Mouse (Mus musculus): ENCODE results near the gene Trpt1. TPM values are rescaled to one million over a fixed set of nuclear protein-coding genes. Genes with fewer than 3 reads are reported as not detected.

Gene Trpt1
- 10.0 and 10.2 TPM in 2 replicates for polyA plus RNA-seq (2014; fragmentation: Nextera tagmentation; extraction: Ambion mirVana)

DNA sequence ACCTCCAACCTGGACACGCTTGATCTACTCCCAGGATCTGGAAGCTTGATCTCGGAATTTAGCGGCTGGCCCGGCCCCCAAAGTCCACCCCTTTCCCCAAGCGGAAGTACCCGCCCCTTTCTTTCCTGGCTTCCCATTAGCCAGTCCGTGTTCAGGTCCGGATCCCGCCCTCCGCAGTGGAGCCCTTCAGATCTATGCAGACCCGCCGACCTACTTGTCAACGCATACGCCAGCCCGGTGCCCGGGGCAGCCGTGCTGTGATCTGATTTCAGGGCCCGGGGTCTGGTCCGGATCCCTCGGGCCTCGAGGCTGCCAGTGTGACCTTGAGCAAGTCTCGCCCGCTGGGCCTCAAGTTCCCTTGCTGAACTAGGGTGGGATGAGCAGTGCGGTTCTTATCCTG, at the start of gene Trpt1, which contains the start of gene Nudt22:
Gene Trpt1, plus strand, starts transcription at position 126 of the 400 bp plus-strand sequence.
Gene Nudt22, minus strand, starts transcription at position 112 of the 400 bp plus-strand sequence.
- Histone ChIP-seq H3K4me2 (peak within 1 kb of the TSS; percentile 89), H3K27ac (ENCODE audit: low read depth, low read length) (peak within 1 kb of the TSS; percentile 35; the same call in 1 of the 2 replicates), H3K4me1 (ENCODE audit: control insufficient read depth, insufficient read depth, low read length) (peaks cover 22% of the 10 kb centered on the region), H3K9me3 (ENCODE audit: control insufficient read depth, low read length) (no peaks in the 10 kb centered on the region), H3K4me3 (ENCODE audit: low read depth, low read length) (peak within 1 kb of the TSS; percentile 54), H3K27me3 (ENCODE audit: control insufficient read depth, insufficient read depth, low read length) (no peaks in the 10 kb centered on the region), H3K36me3 (ENCODE audit: control insufficient read depth, insufficient read depth, low read length) (peaks cover 7% of the 10 kb centered on the region; the same call in 1 of the 2 replicates), H3K9ac (ENCODE audit: low read length) (peak within 1 kb of the TSS; percentile 75)
- peak; percentile 76 for ATAC-seq (ENCODE audit: low FRiP score)
- 1% methylated on average over 24 of the region's 24 CpGs for WGBS
- peak; percentile 96 for DNase-seq (ENCODE audit: low spot score, missing footprints)

DNA sequence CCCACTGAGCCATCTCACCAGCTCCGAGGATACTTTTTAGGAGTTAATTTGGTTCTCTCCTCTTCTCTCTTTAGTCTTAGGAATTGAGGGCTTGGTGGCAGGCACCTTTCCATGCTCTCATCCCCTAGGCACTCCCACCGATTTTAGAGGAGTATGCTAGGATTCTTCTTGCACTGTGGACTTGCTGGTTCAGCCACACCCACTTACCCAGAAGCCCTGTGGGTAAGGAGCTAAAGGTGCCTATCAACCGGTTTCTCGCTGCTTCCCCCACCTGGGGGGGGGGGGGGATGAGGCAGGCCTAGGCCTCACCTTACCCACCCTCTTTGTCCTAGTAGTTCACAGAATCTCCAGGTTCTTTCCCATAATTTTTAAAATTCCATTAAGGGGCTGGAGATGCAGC, 48.2 kb upstream of the Trpt1 start:
- H3K9me3 ChIP-seq (ENCODE audit: control insufficient read depth, low read length) = no peaks in the 10 kb centered on the region
- WGBS = 48% methylated on average over 4 of the region's 4 CpGs
- H3K27me3 ChIP-seq (ENCODE audit: control insufficient read depth, insufficient read depth, low read length) = no peaks in the 10 kb centered on the region
- peaks cover 15% of the 10 kb centered on the region for H3K4me1 ChIP-seq (ENCODE audit: control insufficient read depth, insufficient read depth, low read length)
- H3K36me3 ChIP-seq (ENCODE audit: control insufficient read depth, insufficient read depth, low read length) = no peaks in the 10 kb centered on the region
- no peak overlapping the region for H3K4me3 ChIP-seq (ENCODE audit: low read depth, low read length)
- ATAC-seq (ENCODE audit: low FRiP score) = no peak
- H3K4me2 ChIP-seq = no peak overlapping the region
- H3K9ac ChIP-seq (ENCODE audit: low read length) = no peak overlapping the region
- no peak for DNase-seq (ENCODE audit: low spot score, missing footprints)
- no peak overlapping the region for H3K27ac ChIP-seq (ENCODE audit: low read depth, low read length)

DNA sequence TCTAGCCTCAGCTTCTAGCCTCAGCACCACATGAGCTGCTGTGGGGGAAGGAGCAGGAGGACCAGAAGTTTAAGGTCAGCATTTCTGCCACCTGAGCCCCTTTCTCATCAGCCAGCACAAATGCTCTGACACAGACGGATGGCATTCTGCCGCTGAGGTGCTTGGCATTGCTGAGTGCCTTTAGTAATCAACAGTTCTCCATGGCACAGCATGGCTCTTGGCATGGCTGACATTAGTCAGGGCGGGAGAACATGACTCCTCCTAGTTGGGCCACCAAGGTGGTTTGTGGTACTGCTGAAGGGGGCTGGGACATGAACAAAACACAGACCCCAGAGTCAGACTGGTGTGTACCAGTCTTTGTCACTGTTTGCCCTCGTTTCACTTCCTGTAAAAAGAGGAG, 47.7 kb upstream of the Trpt1 start:
- ATAC-seq (ENCODE audit: low FRiP score) (no peak), DNase-seq (ENCODE audit: low spot score, missing footprints) (no peak)
- Histone ChIP-seq H3K4me1 (ENCODE audit: control insufficient read depth, insufficient read depth, low read length) (peaks cover 15% of the 10 kb centered on the region), H3K27me3 (ENCODE audit: control insufficient read depth, insufficient read depth, low read length) (no peaks in the 10 kb centered on the region), H3K36me3 (ENCODE audit: control insufficient read depth, insufficient read depth, low read length) (no peaks in the 10 kb centered on the region), H3K4me2 (no peak overlapping the region), H3K27ac (ENCODE audit: low read depth, low read length) (no peak overlapping the region), H3K9ac (ENCODE audit: low read length) (no peak overlapping the region), H3K4me3 (ENCODE audit: low read depth, low read length) (no peak overlapping the region), H3K9me3 (ENCODE audit: control insufficient read depth, low read length) (no peaks in the 10 kb centered on the region)
- 83% methylated on average over 4 of the region's 4 CpGs for WGBS

DNA sequence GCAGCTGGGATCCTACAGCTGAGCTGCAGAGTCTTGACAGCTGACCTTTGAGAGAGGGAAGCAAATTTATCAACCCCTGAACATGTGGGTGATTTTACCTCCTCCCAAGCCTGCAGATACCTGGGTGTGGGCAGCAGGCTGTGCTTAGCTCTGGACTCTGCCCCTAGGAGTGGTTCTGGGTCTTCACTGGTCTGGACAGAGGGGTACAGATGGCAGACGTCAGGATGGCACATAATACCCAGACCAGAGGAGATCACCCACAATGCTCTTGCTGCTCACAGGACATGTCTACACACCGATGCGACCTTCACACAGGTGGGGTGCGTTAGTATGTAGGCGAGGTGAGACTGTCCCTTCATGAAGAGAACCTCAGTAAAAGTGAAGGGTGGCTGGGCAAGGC, 46.4 kb upstream of the Trpt1 start:
- no peak overlapping the region for H3K9ac ChIP-seq (ENCODE audit: low read length)
- H3K4me3 ChIP-seq (ENCODE audit: low read depth, low read length) = no peak overlapping the region
- ATAC-seq (ENCODE audit: low FRiP score) (no peak), DNase-seq (ENCODE audit: low spot score, missing footprints) (no peak)
- H3K36me3 ChIP-seq (ENCODE audit: control insufficient read depth, insufficient read depth, low read length) = no peaks in the 10 kb centered on the region
- no peak overlapping the region for H3K27ac ChIP-seq (ENCODE audit: low read depth, low read length)
- WGBS = 93% methylated on average over 5 of the region's 5 CpGs
- peaks cover 15% of the 10 kb centered on the region for H3K4me1 ChIP-seq (ENCODE audit: control insufficient read depth, insufficient read depth, low read length)
- H3K9me3 ChIP-seq (ENCODE audit: control insufficient read depth, low read length) = no peaks in the 10 kb centered on the region
- no peaks in the 10 kb centered on the region for H3K27me3 ChIP-seq (ENCODE audit: control insufficient read depth, insufficient read depth, low read length)
- H3K4me2 ChIP-seq = no peak overlapping the region

DNA sequence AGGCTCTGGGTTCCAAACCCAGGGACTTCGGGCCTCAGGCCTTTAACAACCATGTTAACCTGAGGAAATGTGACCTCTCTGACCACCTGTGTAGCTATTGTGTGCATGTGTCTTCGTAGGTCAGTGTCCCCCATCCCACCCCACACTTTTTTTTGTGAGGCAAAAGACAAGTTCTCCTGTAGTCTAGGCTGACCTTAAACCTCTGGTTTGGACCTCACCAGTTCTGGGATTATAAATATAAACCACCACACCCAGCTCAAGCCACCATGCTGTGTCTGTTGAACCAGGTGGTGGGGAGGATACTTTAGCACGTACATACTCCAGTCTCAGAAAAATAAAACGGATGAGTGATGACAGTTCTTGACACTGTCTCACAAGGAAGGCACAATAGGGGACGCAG, 46.0 kb upstream of the Trpt1 start:
- peak overlapping the region; percentile 76; the same call in 1 of the 2 replicates for H3K9ac ChIP-seq (ENCODE audit: low read length)
- no peak for ATAC-seq (ENCODE audit: low FRiP score)
- H3K4me1 ChIP-seq (ENCODE audit: control insufficient read depth, insufficient read depth, low read length) = peaks cover 15% of the 10 kb centered on the region
- H3K4me3 ChIP-seq (ENCODE audit: low read depth, low read length) = peak overlapping the region; percentile 42; the same call in 1 of the 2 replicates
- 47% methylated on average over 5 of the region's 5 CpGs for WGBS
- DNase-seq (ENCODE audit: low spot score, missing footprints) = no peak
- H3K36me3 ChIP-seq (ENCODE audit: control insufficient read depth, insufficient read depth, low read length) = no peaks in the 10 kb centered on the region
- H3K9me3 ChIP-seq (ENCODE audit: control insufficient read depth, low read length) = no peaks in the 10 kb centered on the region
- H3K27ac ChIP-seq (ENCODE audit: low read depth, low read length) = no peak overlapping the region
- peak overlapping the region; percentile 94 for H3K4me2 ChIP-seq
- no peaks in the 10 kb centered on the region for H3K27me3 ChIP-seq (ENCODE audit: control insufficient read depth, insufficient read depth, low read length)

DNA sequence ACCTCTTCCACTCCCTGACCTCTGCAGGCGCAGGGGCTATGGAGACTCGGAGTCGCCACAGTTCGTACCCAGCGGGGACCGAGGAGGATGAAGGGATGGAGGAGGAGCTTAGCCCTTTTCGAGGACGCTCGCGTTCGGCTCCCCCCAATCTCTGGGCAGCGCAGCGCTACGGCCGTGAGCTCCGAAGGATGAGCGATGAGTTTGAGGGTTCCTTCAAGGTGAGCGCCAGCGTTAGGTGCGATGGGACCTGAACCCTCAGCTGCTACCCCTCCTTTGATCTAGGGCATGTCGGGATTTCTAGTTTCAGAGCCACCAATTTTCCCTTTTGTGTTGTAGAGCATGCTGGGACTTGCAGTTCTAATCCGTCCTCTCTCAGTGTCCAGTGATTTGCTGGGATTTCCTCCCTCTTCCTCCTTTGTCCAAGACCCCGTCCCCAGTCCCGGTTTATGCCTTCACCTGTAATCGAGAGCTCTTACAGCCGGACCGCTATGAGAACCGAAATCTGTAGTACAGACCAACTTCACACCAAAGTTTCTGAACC, 45.2 kb upstream of the Trpt1 start:
- peaks cover 15% of the 10 kb centered on the region for H3K4me1 ChIP-seq (ENCODE audit: control insufficient read depth, insufficient read depth, low read length)
- peak overlapping the region; percentile 94 for H3K4me2 ChIP-seq
- under 1% methylated on average over 28 of the region's 28 CpGs for WGBS
- no peaks in the 10 kb centered on the region for H3K9me3 ChIP-seq (ENCODE audit: control insufficient read depth, low read length)
- peak overlapping the region; percentile 97 for H3K27ac ChIP-seq (ENCODE audit: low read depth, low read length)
- no peaks in the 10 kb centered on the region for H3K36me3 ChIP-seq (ENCODE audit: control insufficient read depth, insufficient read depth, low read length)
- peak overlapping the region; percentile 42 for H3K4me3 ChIP-seq (ENCODE audit: low read depth, low read length)
- peak overlapping the region; percentile 76 for H3K9ac ChIP-seq (ENCODE audit: low read length)
- H3K27me3 ChIP-seq (ENCODE audit: control insufficient read depth, insufficient read depth, low read length) = no peaks in the 10 kb centered on the region
- ATAC-seq (ENCODE audit: low FRiP score) (peak; percentile 65), DNase-seq (ENCODE audit: low spot score, missing footprints) (peak; percentile 98)

DNA sequence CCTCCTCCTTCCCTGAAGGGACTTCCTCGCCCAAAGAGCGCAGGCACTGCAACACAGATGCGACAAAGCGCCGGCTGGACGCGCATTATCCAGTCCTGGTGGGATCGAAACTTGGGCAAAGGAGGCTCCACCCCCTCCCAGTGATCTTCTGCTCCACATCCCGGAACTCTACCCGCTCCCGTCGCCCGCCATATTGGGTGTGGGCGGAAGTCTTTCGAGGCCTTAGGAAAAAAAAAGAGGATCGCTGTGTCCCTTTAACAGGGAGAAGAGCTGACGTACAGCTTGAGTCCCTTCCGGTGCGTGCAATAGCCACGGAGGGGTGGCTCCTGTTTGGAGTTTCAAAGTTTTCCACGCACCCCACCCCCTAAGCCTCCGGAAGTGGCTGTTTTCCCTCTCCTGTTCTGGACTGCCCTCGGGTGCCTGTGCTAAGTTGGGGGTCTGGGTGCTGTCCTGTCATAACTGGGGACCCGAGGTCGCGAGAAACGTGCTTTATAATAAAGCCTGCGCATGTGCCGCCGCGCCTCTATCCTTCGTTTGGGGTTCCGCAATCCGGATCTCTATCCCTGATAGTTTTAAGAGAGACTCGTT, 44.5 kb upstream of the Trpt1 start:
- peaks cover 15% of the 10 kb centered on the region for H3K4me1 ChIP-seq (ENCODE audit: control insufficient read depth, insufficient read depth, low read length)
- H3K36me3 ChIP-seq (ENCODE audit: control insufficient read depth, insufficient read depth, low read length) = no peaks in the 10 kb centered on the region
- H3K4me3 ChIP-seq (ENCODE audit: low read depth, low read length) = peak overlapping the region; percentile 42
- no peaks in the 10 kb centered on the region for H3K27me3 ChIP-seq (ENCODE audit: control insufficient read depth, insufficient read depth, low read length)
- ATAC-seq (ENCODE audit: low FRiP score) = peak; percentile 86
- under 1% methylated on average over 35 of the region's 35 CpGs for WGBS
- peak overlapping the region; percentile 94 for H3K4me2 ChIP-seq
- peak overlapping the region; percentile 76 for H3K9ac ChIP-seq (ENCODE audit: low read length)
- H3K27ac ChIP-seq (ENCODE audit: low read depth, low read length) = peak overlapping the region; percentile 97
- DNase-seq (ENCODE audit: low spot score, missing footprints) = peak; percentile 98
- H3K9me3 ChIP-seq (ENCODE audit: control insufficient read depth, low read length) = no peaks in the 10 kb centered on the region

DNA sequence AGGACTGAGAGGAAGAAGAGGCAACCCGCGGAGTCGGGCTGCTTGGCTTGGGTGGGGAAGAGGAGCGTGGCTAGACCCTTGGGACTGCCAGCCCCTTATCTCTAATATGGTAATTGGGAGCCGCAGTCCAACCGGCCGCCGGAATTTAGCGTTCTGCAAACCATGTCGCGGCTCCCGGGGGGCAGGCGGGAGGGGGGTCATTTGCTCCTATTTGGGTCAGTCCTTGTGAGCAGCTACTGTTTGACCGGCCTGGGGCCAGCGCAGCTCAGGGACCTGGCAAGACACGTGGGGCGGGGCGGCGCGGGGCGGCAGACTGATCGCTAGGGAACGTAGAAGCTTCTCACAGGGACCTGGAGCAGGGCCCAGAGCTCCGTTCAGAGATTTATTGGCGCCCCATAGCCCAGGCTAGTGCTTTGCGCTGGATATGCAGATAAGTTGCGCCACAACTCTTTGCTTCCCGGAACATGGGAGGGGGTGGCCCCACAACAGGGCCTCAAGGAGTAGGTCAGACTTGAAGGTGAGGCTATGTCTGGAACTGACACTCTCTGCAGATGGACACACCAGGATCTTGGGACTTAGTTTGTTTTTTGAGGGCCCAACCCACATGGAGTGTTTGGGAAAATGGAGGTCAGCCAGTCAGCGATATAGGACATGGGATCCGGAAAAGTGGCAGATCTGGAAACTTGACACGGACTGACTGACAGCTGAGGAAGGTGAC, 43.8 kb upstream of the Trpt1 start:
- H3K9me3 ChIP-seq (ENCODE audit: control insufficient read depth, low read length) = no peaks in the 10 kb centered on the region
- H3K9ac ChIP-seq (ENCODE audit: low read length) = peak overlapping the region; percentile 76
- no peaks in the 10 kb centered on the region for H3K36me3 ChIP-seq (ENCODE audit: control insufficient read depth, insufficient read depth, low read length)
- peak; percentile 92 for DNase-seq (ENCODE audit: low spot score, missing footprints)
- H3K4me1 ChIP-seq (ENCODE audit: control insufficient read depth, insufficient read depth, low read length) = peaks cover 15% of the 10 kb centered on the region
- ATAC-seq (ENCODE audit: low FRiP score) = peak; percentile 20
- no peaks in the 10 kb centered on the region for H3K27me3 ChIP-seq (ENCODE audit: control insufficient read depth, insufficient read depth, low read length)
- 3% methylated on average over 31 of the region's 31 CpGs for WGBS
- peak overlapping the region; percentile 42 for H3K4me3 ChIP-seq (ENCODE audit: low read depth, low read length)
- H3K4me2 ChIP-seq = peak overlapping the region; percentile 94
- peak overlapping the region; percentile 97 for H3K27ac ChIP-seq (ENCODE audit: low read depth, low read length)

DNA sequence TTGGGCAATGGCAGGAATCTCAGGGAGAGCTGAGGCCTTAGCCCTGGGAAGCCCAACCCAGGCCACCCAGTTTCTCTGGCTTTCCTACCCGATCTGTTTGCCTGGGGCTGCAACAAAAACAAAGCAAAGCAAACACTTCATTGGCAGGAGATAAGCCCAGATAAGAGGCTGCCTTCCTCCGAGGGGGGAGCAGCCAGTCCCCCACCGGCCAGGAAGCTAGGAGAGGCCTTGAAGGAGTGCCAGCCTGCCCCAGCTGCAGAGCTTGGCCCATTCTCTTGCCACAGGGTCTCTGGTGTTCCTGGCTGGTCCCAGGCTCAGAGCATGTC, 43.3 kb upstream of the Trpt1 start:
- no peak overlapping the region for H3K27ac ChIP-seq (ENCODE audit: low read depth, low read length)
- no peaks in the 10 kb centered on the region for H3K9me3 ChIP-seq (ENCODE audit: control insufficient read depth, low read length)
- H3K36me3 ChIP-seq (ENCODE audit: control insufficient read depth, insufficient read depth, low read length) = no peaks in the 10 kb centered on the region
- H3K4me1 ChIP-seq (ENCODE audit: control insufficient read depth, insufficient read depth, low read length) = peaks cover 15% of the 10 kb centered on the region
- H3K4me3 ChIP-seq (ENCODE audit: low read depth, low read length) = peak overlapping the region; percentile 42; the same call in 1 of the 2 replicates
- H3K9ac ChIP-seq (ENCODE audit: low read length) = peak overlapping the region; percentile 76
- WGBS = 21% methylated on average over 3 of the region's 3 CpGs
- H3K27me3 ChIP-seq (ENCODE audit: control insufficient read depth, insufficient read depth, low read length) = no peaks in the 10 kb centered on the region
- ATAC-seq (ENCODE audit: low FRiP score) (no peak), DNase-seq (ENCODE audit: low spot score, missing footprints) (no peak)
- peak overlapping the region; percentile 94 for H3K4me2 ChIP-seq

Measured in midbrain, embryonic 11.5 days (tissue).